Mouse (Mus musculus) CD4-positive, CD25-positive, alpha-beta regulatory T cell, adult 9 weeks (primary cell): ENCODE data around the gene Kcnmb1. TPM values are rescaled to one million over a fixed set of nuclear protein-coding genes. Genes with fewer than 3 reads are reported as not detected.

Experiments
- polyA plus RNA-seq: library from polyadenylated mRNA; unstranded; fragments of 100-300 nt; shearing (Covaris generic); gene quantifications from one replicate; pipeline ENCODE4 v1.2.1, GENCODE M21; 2017

Kcnmb1 gene
- polyA plus RNA-seq: 0.48 TPM

GRCm38 (mm10) chr11:33962688-33963407 is at the start of gene Kcnmb1:
Gene Kcnmb1 (plus strand): TSS chr11:33963013.

DNA sequence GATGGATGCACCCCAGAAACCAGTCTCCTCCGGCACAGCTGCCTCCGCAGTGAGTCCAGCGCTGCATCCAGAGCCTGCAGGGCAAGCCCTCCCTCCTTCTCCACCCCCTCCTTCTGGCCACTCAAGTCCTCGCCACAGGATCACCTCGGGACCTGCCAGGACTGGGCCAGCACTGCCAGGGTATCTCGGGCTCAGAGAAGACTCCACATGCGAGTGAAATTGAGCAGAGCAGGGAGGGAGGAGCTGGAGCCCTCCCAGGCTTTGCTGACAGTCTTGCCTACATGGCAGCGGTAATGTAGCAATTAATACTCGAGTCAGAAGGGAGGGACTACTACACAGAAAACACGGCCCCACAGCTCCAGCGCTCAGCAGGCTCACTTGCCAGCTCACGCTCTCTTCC is 30.1 kb downstream of the Kcnmb1 start, which contains the start of gene Kcnip1:
Gene Kcnip1, minus strand, starts transcription at position 215 of the 400 bp plus-strand sequence.

Other genes with a start within 250 kb of the Kcnmb1 start
- 0.10 TPM for gene Kcnip1, start 30.1 kb downstream of the Kcnmb1 start, polyA plus RNA-seq
- gene Lcp2, start 83.9 kb downstream of the Kcnmb1 start, polyA plus RNA-seq: 467 TPM
- gene 4930469K13Rik, start 135.5 kb downstream of the Kcnmb1 start, polyA plus RNA-seq: 3.2 TPM
- gene Foxi1, start 245.1 kb downstream of the Kcnmb1 start, polyA plus RNA-seq: not detected